Mouse (Mus musculus) liver, adult (tissue): ENCODE data around the gene Cuedc2.

Experiments
- GATA4 ChIP-seq: IDR thresholded peaks from 2 replicates; pipeline ENCODE4 v1.6.1; 2014; ENCODE audit warnings: mild to moderate bottlenecking, low read length; ENCODE audit not compliant: insufficient replicate concordance

Gene Cuedc2

DNA sequence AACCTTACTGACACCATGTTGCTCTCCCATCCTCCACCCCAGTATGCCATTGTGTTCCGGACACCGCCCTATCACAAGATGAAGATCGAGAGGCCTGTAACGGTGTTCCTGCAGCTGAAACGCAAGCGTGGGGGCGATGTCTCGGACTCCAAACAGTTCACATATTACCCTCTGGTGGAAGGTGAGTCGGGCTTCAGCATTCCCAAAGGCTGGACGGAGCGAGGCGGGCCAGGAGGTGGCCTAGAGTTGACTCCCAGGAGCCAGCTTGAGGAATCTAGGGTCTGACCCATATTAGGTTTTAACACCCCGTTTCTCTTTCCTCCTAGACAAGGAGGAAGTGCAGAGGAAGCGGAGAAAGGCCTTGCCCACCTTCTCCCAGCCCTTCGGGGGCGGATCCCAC lies 30.2 kb downstream of the Cuedc2 start:
- TF ChIP-seq GATA4: no peak

DNA sequence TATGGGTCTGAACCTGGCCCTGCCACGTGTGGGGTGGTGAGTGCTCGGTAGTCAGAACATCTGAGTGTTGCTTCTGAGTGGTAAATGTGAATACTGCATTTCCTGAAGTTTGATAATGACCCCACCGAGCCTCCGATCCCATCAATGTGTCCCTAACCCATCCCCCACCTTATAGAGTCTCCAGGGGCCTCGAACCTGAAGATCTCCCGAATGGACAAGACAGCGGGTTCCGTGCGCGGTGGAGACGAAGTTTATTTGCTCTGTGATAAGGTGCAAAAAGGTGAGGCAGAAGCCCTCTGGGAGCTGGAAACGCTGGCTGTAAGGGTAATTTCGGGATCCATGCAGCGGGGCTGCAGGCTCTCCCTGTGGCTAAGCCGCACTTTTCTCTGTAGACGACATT lies 30.7 kb downstream of the Cuedc2 start:
- no peak for TF ChIP-seq GATA4

DNA sequence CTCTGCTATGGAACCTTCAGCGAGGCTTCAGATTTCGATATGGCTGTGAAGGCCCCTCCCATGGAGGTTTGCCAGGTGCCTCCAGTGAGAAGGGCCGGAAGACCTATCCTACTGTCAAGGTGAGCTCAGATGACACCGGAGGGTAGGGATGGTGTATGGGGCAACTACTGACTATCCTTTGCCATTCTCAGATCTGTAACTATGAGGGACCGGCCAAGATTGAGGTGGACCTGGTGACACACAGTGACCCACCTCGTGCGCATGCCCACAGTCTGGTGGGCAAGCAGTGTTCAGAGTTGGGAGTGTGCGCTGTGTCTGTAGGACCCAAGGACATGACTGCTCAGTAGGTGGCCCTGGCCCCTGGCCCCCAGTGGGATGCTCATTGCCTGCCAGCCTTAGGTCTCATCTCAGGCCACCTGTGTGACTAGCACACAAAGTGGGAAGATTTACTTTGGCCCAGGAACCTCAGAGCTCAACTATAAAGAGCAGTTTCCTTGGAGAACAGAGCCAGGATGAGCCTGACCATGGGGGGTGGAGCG lies 31.7 kb downstream of the Cuedc2 start:
- TF ChIP-seq GATA4: no peak

DNA sequence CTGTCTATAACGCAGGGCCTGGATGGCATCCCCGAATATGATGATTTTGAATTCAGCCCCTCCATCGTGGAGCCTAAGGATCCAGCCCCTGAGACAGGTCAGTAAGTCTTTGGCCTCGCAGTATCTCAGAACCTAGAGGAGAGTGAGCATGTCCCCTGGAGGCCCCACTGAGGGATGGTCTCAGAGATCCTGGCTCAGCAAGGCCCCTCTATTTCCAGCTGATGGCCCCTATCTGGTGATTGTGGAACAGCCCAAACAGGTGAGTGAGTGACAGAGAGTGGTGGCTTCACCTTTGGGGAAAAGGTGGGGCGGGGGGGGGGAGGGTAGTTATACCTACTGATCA lies 32.3 kb downstream of the Cuedc2 start:
- no peak for TF ChIP-seq GATA4

DNA sequence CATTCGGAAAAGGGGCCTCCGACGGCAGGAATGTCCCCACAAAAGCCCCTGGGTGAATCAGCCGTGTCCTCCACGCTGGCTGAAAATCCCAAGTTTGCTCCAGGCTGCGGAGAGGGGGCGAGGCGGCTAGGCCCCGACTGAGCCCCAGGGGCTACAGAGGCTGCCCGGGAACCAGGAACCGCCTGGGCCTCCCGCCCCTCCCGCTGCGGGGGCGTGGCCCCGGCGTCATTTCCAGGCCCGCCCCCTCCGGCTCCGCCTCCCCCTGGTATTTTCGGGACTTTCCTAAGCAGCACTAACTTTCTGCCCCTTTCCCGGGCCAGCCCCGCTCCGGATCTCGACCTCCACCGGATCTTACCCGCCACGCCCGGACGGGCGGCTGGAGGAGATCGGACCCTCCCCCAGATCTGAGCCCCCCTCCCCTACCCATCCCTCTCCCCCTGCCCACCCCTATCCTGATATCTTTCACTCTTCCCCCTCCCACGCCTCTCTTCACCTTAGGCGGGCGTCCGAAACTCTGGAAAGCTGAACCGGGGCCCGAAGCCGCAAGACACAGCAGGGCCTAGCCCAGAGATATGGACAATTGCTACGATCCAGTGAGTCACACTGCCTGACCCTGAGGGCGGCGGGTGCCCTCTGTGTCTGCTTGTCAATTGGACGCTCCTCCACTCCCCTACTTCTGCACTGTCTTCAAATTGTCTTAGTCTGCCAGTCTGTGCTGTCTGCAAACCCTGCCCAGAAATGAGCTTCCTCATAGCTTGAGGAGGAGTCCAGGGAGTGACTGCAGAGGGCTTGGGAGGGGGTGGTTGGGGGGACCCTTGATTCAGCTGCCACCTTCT lies 32.9 kb downstream of the Cuedc2 start:
- no peak for TF ChIP-seq GATA4

DNA sequence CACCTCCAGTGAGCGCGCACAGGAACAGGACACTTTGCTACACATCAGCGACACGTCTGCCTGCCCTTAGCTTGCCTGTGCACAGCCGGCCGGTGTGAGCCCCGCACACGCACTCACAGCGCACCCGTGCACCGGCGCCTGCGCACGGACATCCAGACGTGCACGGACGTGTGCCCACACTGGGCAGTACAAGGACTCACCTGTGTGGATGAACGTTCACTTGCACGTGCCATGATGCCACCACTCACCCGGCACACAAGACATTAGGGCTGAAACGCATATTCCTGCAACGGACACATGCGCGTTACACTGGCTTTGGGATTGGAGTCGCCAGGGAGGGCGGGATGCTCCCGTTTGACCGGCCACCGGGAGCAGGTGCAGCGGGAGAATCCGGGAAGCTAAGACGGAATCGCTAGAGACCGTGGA lies 33.6 kb downstream of the Cuedc2 start:
- no peak for TF ChIP-seq GATA4

DNA sequence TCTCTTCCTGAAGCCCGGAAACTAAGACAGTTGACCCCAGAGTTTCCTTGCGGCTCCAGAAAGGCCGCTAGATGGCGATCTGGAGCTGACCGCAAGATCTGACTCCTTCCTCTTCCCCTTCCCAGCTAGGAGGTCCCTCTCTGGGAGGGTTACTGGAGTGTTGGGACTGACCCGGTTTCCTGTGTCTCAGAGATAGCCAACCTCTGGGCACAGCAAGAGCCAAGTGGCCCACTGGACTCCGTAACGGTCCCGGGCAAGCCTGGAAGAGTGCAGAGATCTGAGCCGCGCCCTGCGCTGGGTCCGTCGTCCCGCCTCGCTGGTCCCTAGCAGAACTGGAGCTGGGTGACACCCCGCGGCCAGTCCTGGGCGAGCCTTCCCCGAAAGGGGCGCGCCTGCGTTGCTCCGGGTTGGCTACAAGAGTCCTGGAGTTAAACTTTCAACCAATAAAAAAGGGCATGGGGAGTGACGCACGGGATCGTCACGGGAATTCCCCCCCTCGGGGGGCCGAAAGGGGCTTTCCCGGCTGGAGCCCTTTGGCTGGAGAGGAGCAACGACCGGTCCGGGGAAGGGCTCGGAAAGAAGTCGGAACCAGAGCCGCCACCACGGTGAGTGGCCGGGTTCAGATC lies 34.2 kb downstream of the Cuedc2 start, which contains the start of gene Nfkb2:
Gene Nfkb2 (plus strand): TSS at position 105 of the 626 bp plus-strand sequence.
- TF ChIP-seq GATA4: peak; percentile 67; the same call in 1 of the 2 replicates

DNA sequence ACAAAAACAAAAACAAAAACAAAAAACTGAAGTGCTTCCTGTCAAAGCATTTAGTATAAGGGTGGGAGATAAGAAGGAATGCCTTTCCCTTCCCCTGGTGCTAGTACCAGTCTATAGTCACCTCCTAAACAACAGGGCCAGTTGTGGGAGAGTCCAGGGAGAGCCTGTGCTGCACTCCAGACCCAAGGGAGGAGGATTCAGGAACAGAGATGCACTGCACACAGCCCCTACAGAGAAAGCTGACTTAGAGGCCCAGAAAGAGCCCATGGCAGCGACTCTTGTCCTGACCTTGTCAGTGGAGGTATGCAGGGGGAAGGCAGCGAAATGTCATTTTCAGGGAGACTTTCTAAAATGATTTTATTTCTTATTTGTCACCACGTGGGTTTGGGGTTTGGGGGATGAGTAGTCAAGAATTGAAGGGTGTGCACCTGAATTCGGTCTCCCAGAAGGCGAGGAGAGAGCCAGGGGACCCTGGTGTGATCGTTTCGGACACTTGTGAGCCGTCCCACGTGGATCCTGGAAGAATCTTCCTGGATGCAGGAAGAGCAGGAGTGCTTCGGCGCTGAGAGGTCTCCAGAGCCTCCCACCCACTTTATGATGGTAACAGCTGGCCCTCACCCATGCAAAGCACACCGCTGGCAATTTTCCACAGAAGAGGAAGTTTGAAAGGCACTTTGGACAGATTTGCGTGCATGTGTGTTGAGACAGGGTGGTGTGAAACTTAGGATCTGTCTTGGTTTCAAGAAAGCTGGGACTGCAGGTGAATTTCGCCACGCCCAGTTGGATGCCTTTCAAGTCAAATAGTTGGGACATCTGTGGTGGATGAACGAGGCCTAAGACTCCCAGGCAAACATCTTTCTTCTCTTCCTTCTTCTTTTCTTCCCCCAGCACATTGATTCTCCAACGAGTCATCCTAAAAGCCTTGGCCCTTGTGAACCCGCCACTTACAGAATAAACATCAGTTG lies 35.0 kb downstream of the Cuedc2 start:
- TF ChIP-seq GATA4: no peak

DNA sequence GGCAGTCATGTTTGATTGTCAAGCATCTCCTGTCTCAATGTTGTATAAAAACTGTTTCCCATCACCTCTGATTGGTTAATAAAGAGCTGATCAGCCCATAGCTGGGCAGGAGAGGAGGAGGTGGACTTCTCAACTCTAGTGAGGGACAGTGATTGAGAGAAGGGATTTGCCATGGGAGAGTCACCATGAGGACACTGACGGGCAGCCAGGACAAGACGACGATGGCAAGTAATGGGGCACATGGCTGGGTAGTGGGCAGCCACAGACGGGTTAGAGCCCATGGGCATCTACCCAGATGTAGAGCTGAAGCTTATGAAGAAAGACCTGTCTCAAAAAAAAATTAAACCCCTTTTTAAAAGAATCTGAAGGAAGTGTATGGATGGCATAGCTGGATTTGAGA lies 36.0 kb downstream of the Cuedc2 start:
- TF ChIP-seq GATA4: no peak

DNA sequence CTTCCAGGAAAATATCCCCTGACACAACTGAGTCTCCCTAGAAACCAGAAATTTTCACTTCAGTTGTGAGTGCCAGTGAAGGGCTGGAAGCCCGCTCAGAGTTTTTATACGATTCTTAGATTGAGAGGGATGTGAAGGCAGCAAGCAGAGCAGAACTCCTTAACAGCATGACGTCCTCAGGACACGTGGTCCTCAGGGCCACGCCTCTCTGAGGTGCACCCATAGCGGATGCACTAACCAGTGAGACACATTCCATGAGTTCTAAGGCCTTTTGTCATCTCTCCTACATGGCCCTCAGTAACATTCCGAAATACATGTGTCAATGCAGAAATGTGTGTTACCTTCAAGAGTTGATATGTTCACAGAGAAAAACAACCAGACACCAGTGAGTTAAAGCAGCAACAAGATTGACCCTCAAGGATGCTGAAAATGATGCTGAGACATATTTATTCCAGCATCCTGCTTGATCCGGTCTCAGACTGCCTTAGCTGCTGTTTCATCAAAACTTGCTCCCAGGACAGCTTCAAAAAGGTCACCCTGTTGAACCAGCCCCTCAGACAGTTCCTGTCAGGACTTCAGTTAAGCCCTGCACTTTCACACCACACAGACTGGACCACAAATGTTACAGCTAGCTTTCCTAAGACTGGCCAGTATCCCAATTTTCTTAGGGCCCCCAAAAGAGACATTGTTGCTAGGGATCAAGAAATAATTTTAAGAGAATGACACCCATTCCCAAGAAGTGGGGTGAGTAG lies 38.0 kb downstream of the Cuedc2 start:
- TF ChIP-seq GATA4: no peak

DNA sequence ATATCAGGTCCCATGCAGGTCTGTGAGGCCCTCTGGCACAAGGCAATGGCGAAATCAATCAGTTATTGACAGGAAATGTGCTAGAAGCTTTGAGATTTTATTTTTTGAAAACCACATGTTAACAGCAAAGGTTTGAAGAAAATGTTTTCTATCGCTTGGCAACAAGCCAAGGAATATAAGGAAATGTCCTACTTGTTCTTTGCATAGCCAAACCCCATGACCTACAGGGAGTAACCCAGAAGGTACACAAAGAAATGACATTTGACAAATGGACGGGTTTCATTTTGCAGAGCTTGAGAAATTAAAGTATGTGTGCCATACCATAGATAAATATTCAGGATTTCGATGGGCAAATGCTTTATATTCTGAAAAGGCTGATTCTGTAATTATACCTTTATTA lies 41.6 kb downstream of the Cuedc2 start:
- no peak for TF ChIP-seq GATA4

DNA sequence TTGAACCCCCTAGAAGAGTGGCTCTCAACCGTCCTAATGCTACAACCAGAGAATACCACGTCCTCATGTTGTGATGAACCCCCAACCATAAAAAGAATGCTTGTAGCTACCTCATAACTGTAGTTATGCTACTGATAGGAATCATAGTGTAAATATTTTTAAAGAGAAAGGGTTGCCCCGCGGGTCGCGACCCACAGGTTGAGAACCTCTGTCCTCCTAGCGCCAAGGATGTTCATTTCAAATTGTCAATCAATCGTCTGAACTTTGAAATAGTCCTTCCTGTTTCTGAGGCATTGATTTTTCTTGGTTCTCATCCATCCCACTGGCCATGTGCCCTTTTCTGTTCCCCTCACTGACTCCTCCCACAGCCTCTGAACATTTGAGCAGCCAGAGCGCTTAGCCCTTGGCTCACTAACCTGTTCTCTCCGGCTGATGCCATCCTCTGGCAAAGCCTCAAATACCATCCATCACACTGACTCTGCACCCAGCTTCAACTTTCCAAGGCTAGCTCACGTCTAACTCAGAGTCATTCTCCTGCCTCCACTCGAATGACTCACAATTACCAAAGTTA lies 47.9 kb downstream of the Cuedc2 start:
- TF ChIP-seq GATA4: peak; percentile 50; the same call in 1 of the 2 replicates

DNA sequence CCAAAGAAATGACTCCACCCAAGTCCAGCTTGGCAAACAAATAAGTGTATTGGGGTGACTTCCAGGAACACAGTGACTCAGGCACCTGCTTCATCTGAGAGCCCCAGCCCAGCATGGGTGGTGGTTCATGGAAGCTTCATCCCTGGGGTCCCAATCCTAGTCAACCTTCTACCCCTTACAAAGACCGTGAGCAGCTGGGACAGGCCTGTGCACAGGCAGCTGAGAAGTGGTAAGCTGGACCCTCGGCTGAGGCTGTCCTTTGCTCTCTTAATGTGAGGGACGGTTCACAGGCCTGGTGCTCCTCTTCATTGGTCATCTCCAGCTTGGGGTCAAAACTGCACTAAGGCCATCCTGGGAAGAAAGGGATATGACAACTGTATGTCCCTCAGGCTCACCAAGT lies 50.9 kb downstream of the Cuedc2 start:
- TF ChIP-seq GATA4: no peak

DNA sequence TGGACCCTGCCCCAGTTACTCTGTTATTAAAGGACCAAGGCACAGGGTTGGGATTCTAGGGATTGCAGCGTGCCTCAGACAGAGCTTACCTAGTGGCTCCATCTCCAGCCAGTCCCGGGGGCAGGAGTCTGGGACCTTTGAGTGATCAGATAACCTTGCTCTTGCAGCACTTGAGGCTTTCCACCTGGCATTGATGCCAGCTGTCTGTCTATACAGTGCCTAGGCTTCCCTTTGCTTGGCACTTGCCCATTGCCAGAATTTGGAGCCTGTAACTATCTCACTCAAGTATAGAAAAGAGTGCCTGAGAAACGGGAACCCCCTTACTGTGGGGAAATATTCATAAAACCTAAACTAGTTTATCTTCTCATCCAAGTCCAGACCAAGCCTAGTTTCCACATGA lies 51.6 kb downstream of the Cuedc2 start:
- TF ChIP-seq GATA4: no peak
